Mouse (Mus musculus): ENCODE data around the gene Kcnk10.
A peak's percentile ranks its signal among the peaks of the same experiment; 100 is the strongest.
"Not testable (repeated sequence)": the region's sequence is repeated elsewhere in the genome, so short reads cannot be mapped to it uniquely, and the experiment has no call there.

Gene Kcnk10

GRCm38 (mm10) chr12:98577861-98578360 lies at the start of gene Kcnk10:
Gene Kcnk10, minus strand, starts transcription at chr12:98578310.
- DNase-seq (ENCODE audit: extremely low spot score), result peak; percentile 54

GRCm38 (mm10) chr12:98627392-98628259 lies 49.5 kb upstream of the Kcnk10 start, which contains the start of gene Spata7:
Gene Spata7, plus strand, starts transcription at chr12:98628157.
- peak; percentile 93 for DNase-seq (ENCODE audit: extremely low spot score)

GRCm38 (mm10) chr12:98623266-98623665 lies 45.2 kb upstream of the Kcnk10 start:
- DNase-seq (ENCODE audit: extremely low spot score), result not testable (repeated sequence)

- DNase-seq (ENCODE audit: extremely low spot score), result peak; percentile 7
Measured at GRCm38 (mm10) chr12:98620922-98621321, 42.8 kb upstream of the Kcnk10 start.

- no peak for DNase-seq (ENCODE audit: extremely low spot score)
Measured at GRCm38 (mm10) chr12:98619496-98619895, 41.4 kb upstream of the Kcnk10 start.

GRCm38 (mm10) chr12:98615746-98616145 lies 37.6 kb upstream of the Kcnk10 start:
- no peak for DNase-seq (ENCODE audit: extremely low spot score)

GRCm38 (mm10) chr12:98614910-98615508 lies 36.9 kb upstream of the Kcnk10 start:
- DNase-seq (ENCODE audit: extremely low spot score), result no peak

GRCm38 (mm10) chr12:98610341-98610740 lies 32.2 kb upstream of the Kcnk10 start:
- no peak for DNase-seq (ENCODE audit: extremely low spot score)

GRCm38 (mm10) chr12:98606595-98607290 lies 28.6 kb upstream of the Kcnk10 start:
- no peak for DNase-seq (ENCODE audit: extremely low spot score)

GRCm38 (mm10) chr12:98605264-98605663 lies 27.2 kb upstream of the Kcnk10 start:
- no peak for DNase-seq (ENCODE audit: extremely low spot score)

- DNase-seq (ENCODE audit: extremely low spot score), result no peak
Measured at GRCm38 (mm10) chr12:98602114-98602513, 24.0 kb upstream of the Kcnk10 start.

- DNase-seq (ENCODE audit: extremely low spot score), result no peak
Measured at GRCm38 (mm10) chr12:98600861-98601260, 22.8 kb upstream of the Kcnk10 start.

GRCm38 (mm10) chr12:98591016-98591415 lies 12.9 kb upstream of the Kcnk10 start:
- DNase-seq (ENCODE audit: extremely low spot score), result no peak

- no peak for DNase-seq (ENCODE audit: extremely low spot score)
Measured at GRCm38 (mm10) chr12:98588573-98588972, 10.5 kb upstream of the Kcnk10 start.

- no peak for DNase-seq (ENCODE audit: extremely low spot score)
Measured at GRCm38 (mm10) chr12:98585302-98585701, 7.2 kb upstream of the Kcnk10 start.

GRCm38 (mm10) chr12:98575942-98576550 lies 2.1 kb downstream of the Kcnk10 start:
- DNase-seq (ENCODE audit: extremely low spot score), result no peak

GRCm38 (mm10) chr12:98575195-98575887 lies 2.8 kb downstream of the Kcnk10 start:
- no peak for DNase-seq (ENCODE audit: extremely low spot score)

GRCm38 (mm10) chr12:98574353-98575194 lies 3.5 kb downstream of the Kcnk10 start:
- peak; percentile 77 for DNase-seq (ENCODE audit: extremely low spot score)

- peak; percentile 29 for DNase-seq (ENCODE audit: extremely low spot score)
Measured at GRCm38 (mm10) chr12:98573317-98574270, 4.5 kb downstream of the Kcnk10 start.

All from embryo, embryonic 9.5 days (tissue).